Mouse (Mus musculus) bone marrow macrophage, adult 2 months (primary cell): Measurements from ENCODE around the gene Cdh13.

Experiments used
- CTCF ChIP-seq: IDR thresholded peaks from 2 replicates; pipeline ENCODE4 v1.5.1; 2012; ENCODE audit warnings: low read depth, mild to moderate bottlenecking, low read length, moderate library complexity
- POLR2A ChIP-seq: IDR thresholded peaks from 2 replicates; pipeline ENCODE4 v1.6.1; 2012; ENCODE audit warnings: mild to moderate bottlenecking, low read depth, low read length, borderline replicate concordance

DNA sequence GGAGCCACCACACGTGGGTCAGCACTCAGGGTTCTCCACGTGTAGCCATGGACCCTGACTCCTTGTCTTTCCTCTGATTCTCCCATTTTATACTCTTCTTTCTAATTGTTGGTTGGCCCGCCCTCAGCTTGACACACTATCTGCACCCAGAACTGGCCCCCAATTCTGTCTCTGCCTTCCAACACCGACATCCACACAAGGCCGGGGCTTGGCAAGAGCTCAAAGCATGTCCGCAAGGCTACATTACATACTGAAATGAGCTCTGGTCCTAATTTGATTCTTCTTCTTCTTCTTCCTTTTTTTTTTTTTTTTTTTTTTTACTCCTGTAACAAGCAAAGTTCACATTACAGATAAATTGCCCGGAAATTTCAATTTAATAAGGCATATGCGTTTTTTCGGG lies 1001.0 kb downstream of the Cdh13 start:
- TF ChIP-seq CTCF: no peak
- no peak for TF ChIP-seq POLR2A
